Comparison of ENCODE assay signal across 8 mouse cellular contexts in the genomic region with DNA sequence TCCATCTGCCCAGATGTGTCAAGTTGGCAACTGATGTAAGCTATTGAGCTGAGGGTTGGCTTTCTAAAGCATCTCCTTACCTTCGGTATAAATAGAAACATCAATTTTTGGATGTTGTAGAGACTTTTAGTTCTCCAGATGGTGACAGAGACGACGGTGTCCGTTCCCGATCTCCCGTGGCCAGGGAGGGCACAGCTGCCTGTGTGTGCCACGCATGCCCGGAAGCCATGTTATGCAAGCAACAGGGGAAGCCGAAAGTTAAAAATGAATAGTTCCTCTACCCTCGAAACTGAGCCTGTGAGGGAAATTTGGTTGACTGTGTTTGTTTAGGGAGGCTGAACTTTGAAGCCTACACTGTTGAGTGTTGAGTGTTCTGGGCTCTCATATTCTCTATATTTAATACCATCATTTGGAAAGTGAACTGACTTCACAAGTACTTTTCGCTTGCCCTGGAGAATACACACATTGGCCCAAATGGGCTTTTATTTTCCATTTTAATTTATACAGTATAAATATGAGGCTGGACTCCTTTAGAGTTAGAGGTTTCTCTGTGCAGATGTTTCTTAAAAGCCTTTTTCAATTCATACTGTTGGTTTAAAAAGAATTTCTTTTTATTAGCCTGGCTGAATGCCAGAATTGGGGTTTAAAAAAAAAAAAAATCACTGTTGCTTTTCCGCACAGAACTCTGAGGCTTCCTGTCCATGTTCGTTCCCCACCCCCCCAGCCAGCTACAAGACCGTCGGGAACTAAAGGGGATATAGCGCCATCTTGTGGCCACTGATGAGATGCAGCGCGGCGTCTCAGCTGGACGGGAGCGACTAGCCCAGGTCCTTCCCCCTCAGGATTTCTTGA. TPM values are rescaled to one million over a fixed set of nuclear protein-coding genes. Genes with fewer than 3 reads are reported as not detected.
A peak's percentile ranks its signal among the peaks of the same experiment; 100 is the strongest.
DNase-seq lines count a peak whose midpoint lies in the region; ATAC-seq and TF ChIP-seq lines count a peak whose summit lies in the region.

No protein-coding gene starts in this region.

- H3K27me3 ChIP-seq in lung, postnatal 0 days (replicated peaks; ENCODE audit: insufficient read depth, low read length) = no peaks in the 10 kb centered on the region

- no peaks in the 10 kb centered on the region for H3K4me1 ChIP-seq in lung, postnatal 0 days (ENCODE audit: insufficient read depth, low read depth, low read length)

- no peaks in the 10 kb centered on the region for H3K36me3 ChIP-seq in lung, postnatal 0 days (ENCODE audit: insufficient read depth, low read length)

- H3K9ac ChIP-seq in lung, postnatal 0 days (replicated peaks; ENCODE audit: low read depth) = no peak overlapping the region

- peak; percentile 93 for TF ChIP-seq CTCF in lung, postnatal 0 days (IDR thresholded peaks at IDR 0.05)

- WGBS in lung, postnatal 0 days = 35% methylated on average over 21 of the region's 21 CpGs

- H3K4me3 ChIP-seq in lung, postnatal 0 days (ENCODE audit: low read depth, low read length) = peak overlapping the region; percentile 26

- H3K9me3 ChIP-seq in lung, postnatal 0 days (ENCODE audit: low read length) = no peaks in the 10 kb centered on the region

- H3K27ac ChIP-seq in lung, postnatal 0 days (ENCODE audit: low read length) = 0 out of 2 replicates have a peak overlapping the region, but pooled peaks have one; percentile 32

- peak overlapping the region; percentile 53 for H3K4me2 ChIP-seq in lung, postnatal 0 days (replicated peaks; ENCODE audit: low read depth, low read length)

- DNase-seq in MN1 (ENCODE audit: low spot score) = peak; percentile 49
- DNase-seq in cerebellum, adult 8-10 months = peak; percentile 48
- DNase-seq in forelimb bud, embryonic 11.5 days (ENCODE audit: low read depth, low spot score) = peak; percentile 89
- DNase-seq in layer of hippocampus, adult 9-11 months = peak; percentile 73
- DNase-seq in lung, postnatal 0 days (ENCODE audit: low spot score) = peak; percentile 93
- peak; percentile 79 for DNase-seq in ovary, postnatal 36 days (ENCODE audit: low spot score)
- peak; percentile 79 for DNase-seq in thymus, postnatal 14 days

- ATAC-seq in hematopoietic stem cell, adult 5-6 weeks (replicated peaks in 1 of 2; ENCODE audit: insufficient read depth in 1 of 2, low FRiP score in 2 of 2, low TSS enrichment in 1 of 2, low read depth in 1 of 2, poor library complexity in 2 of 2, severe bottlenecking in 2 of 2) = peak; percentile 86 to 96
- peak; percentile 94 for ATAC-seq in lung, postnatal 0 days

- TF ChIP-seq EP300 in lung, postnatal 0 days (IDR thresholded peaks at IDR 0.05) = peak; percentile 57

RNA-seq across cellular contexts. Expression of a gene that starts 31.8 kb away (rescaled TPM):
- 145 and 166 TPM in 2 replicates for total RNA-seq in hematopoietic stem cell, adult 5-6 weeks (2017)
- 46.4 and 46.5 TPM in 2 replicates for polyA plus RNA-seq in lung, postnatal 0 days (2015; fragmentation: Nextera tagmentation; extraction: Ambion mirVana)

Comparison
In these comparisons a context has a peak if more than half of its experiments do, and no peak if none do; other contexts are left out.
1. Peak in every context shown above with its lines: DNase-seq, ATAC-seq, H3K4me3 ChIP-seq and H3K27ac ChIP-seq.